Mouse (Mus musculus): Measurements from ENCODE around the gene Ppef1. TPM values are rescaled to one million over a fixed set of nuclear protein-coding genes. Genes with fewer than 3 reads are reported as not detected.

Gene Ppef1
- total RNA-seq, 2 experiments from 2014 or later = 0.41 to 1.5 TPM

DNA sequence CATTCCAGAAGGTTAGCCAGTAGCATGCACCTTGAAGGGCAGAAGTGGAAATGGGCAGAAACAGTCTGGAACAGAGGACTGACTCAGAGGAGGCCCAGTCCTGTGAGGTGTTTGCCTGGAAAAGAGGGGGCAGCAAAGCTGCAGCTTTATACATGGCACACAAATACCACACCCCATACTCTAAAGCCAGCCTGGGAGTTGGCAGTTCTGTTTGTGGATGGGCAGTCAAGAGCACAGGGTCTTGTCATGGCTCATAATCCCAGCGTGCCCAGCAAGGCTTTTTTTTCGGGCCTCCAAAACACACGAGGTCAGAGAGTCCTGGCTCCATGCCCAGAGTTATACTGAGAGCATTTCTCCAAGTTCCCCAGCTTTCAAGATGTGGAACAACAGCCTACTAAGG is 134.5 kb downstream of the Ppef1 start:
- intact Hi-C loops (cut with DNase I) = loop anchor here (5.0 kb wide), 2 partner anchors 171 to 396 kb away; no protein-coding TSS in a partner anchor
- DNase-seq (ENCODE audit: low spot score in 2 of 2) = no peak

DNA sequence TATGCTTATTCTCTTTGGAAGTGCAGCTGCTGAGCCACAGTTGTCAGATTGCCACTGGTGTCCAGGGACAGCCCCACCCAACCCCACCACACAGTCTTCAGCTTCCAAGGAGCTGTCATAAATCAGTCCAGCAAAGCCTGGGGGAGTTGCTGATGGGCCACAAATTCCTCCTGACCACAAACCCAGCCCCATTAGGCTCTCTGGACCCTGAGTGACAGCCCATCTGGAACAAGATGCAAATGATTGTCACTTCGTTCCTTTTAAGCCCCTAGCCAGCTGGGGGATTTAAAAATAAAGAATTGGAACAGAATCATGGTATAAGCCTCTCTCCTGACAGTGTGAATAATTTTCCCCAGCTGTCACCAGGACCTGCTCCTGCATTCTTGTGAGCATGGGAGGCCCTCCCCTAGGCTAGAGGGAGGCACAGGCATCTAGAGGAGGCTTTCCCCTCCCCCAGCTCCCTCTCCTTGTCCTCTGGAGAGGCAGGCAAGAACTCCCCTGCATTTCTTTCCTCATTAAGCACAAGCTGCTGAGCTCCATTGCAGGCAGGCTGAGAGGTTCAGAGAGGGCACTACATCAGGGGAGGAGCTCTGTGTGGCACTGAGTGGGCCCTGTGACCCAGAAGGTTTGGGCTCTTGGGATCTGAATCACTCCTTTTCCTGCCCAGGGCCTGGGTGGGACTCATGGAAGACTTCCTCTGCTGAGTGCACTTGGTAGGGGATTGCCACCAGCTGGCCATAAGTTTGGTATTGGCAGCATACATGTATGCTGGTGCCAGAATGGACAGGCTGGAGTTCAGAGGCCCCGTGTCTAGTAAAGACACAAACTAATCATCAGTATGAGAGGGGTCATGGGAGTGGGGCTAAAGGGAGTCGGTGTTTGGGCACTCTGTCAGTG is 136.8 kb downstream of the Ppef1 start:
- DNase-seq (ENCODE audit: low spot score in 2 of 2) = no peak
- intact Hi-C loops (cut with DNase I) = no loop called here

DNA sequence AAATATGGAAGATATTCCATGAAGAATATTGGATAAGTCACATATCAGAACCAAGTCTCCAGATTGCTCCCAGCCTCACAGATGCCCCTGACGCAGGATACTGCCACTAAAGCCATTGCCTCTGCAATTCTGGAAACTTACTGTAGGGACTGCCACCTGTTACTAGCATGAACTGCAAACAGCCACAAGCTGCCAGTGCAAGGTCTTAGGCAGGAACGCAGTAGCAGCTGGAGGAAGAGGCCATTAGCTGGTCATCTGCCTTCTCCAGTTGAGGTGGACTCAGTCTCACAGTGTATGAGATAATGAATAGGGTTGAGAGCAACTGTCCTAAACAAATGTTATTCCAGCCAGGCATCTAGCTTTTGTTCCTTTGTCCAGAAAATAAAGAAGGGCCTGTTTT is 137.5 kb downstream of the Ppef1 start:
- intact Hi-C loops (cut with DNase I) = no loop called here
- no peak for DNase-seq (ENCODE audit: low spot score in 2 of 2)

DNA sequence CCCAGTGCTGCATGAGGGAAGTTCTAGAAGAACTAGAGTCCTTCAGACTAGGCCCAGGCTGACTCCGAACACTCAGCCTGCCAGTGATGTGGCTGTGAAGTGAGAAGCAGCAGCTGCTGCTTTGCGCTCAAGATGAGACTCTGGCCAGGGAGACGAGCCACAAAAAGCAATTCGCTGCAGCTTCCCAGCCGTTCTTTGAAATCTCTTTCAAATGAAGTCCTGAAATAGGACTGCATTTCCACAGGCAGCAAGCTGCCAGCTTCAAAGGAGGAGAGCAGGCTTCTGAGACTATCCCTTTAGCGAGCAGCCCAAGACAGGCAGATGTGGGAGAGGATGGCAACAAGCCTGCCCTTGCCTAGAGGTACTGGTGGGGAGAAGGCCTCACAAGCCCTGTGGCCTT is 142.6 kb downstream of the Ppef1 start:
- intact Hi-C loops (cut with DNase I) = no loop called here
- peak in 1 of 2 experiments; percentile 43 for DNase-seq (ENCODE audit: low spot score in 2 of 2)

DNA sequence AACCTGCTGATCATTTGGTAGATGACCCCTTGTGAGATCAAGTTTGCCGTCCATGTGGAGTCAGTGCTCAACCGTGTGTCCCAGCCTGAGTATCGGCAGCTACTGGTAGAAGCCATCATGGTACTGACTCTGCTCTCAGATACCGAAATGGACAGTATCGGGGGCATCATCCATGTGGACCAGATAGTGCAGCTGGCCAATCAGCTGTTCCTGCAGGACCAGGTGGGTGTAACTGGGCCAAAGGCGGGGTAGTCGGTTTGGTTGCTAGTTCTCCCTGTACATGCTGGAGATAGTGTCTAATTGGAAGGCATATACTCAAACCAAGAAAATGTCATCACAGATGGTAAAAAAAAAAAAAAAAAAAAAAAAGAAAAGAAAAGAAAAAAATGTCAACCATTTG is 145.4 kb downstream of the Ppef1 start:
- intact Hi-C loops (cut with DNase I) = no loop called here
- DNase-seq (ENCODE audit: low spot score in 2 of 2) = no peak

DNA sequence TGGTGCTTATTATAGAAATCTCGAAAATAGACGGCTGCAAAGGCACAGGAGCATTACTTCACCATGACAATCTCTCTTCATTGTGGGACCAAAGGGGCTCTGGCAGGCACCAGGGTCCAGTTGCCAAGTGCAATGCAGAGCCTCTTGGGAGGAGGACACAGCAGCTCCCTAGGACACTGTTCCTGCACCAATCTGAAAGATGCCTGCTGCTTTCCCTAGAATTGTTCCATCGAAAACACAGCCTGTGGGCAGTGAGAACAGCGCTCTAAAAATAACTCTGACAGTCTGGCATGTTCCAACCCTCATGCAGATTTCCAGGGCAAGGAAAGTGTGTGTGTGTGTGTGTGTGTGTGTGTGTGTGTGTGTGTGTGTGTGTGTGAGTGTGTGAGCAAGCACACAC is 147.0 kb downstream of the Ppef1 start:
- intact Hi-C loops (cut with DNase I) = loop anchor here (10.0 kb wide), 1 partner anchor 406 kb away; the partner anchor contains the start of gene Cdkl5
- DNase-seq (ENCODE audit: low spot score in 2 of 2) = peak in 1 of 2 experiments; percentile 47

DNA sequence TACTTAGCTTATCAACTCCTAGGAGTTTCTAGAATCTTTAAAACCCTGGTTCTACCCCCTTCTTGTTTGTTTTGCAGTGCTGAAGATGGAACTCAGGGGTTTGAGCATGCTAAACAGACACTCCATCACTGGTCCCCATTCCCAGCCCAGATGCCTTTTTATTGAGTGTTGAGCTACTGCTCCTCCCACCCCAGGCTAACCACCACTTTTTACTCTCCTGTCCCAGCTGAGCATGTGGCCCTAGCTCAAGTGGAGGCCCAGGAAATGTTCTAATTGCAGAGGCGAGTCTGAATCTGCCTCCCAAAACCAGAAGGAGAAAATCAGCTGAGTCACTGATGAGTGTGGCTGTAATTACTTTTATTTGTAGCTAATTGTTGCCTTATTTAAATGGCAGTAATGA is 150.5 kb downstream of the Ppef1 start:
- intact Hi-C loops (cut with DNase I) = loop anchor here (10.0 kb wide), 1 partner anchor 410 kb away; the partner anchor contains the start of gene Cdkl5
- no peak for DNase-seq (ENCODE audit: low spot score in 2 of 2)

DNA sequence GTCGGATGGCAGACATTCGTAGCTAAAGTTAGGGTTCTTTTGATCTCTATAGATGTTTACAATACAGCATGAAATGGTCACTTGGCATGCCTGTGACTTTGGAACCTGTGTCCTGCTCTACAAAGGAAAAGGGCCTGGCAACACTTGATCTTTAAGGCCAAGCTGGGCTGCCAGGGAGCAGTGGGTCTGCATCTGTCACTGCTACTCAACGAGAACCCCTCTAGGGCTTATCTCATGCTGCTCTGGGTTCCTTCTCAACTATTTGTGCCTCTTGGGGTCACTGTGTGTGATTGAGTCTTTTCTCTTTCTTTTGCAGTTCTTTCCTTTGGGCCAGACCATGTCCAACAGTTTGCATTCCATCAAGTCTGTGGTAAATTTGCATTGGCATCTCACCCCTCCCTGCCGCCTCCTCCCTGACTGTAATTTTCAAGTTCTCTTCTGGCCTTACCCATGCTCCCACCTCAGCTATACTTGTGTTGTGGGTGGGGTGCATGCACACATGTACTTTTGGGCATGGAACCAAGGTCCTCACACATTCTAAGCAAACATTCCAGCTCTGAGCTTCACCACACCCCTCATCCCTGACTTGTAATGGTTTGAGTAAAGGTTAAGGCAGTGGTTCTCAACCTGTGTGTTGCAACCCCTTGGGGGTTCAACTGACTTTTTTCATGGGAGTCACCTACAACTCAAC is 151.3 kb downstream of the Ppef1 start:
- DNase-seq (ENCODE audit: low spot score in 2 of 2) = no peak
- intact Hi-C loops (cut with DNase I) = loop anchor here (5.0 to 10.0 kb wide), 2 partner anchors 411 to 448 kb away; partner anchors contain the start of gene Cdkl5

DNA sequence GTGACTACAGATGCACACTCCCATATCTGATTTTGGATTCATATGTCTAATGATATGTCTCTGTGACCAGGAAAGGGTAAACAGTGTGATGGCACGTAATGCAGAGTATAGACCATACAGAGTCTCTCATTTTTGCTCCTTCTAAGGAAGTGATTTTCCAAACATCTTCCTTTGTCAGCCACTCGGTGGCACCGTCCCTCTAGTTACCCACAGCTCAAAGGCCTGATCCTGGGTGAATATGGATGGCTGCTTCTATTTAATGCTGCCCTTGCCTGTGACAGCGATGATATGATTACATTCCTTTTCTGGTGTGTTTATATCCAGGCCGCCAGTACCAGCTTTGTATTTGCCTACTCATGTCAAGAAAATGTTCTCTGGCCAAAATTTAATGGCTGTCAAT is 152.0 kb downstream of the Ppef1 start:
- intact Hi-C loops (cut with DNase I) = loop anchor here (5.0 to 10.0 kb wide), 2 partner anchors 411 to 449 kb away; partner anchors contain the start of gene Cdkl5
- no peak for DNase-seq (ENCODE audit: low spot score in 2 of 2)

Other genes starting within 250 kb of the Ppef1 start
- 10 to 100 TPM; 24.9 to 44.0 TPM for gene Phka2, start 233.6 kb downstream of the Ppef1 start, total RNA-seq (2021)
- gene Rs1, start 32.2 kb upstream of the Ppef1 start, total RNA-seq (2021) = under 1 TPM in 1 of 2 experiments, not detected in 1; 0.07 TPM
- 1 to 10 TPM; 1.2 to 2.8 TPM for gene Gja6, start 171.3 kb upstream of the Ppef1 start, total RNA-seq (2021)

Measured in left cerebral cortex, postnatal 36 days (tissue).